Mouse (Mus musculus): ENCODE measurements around the gene Zfp229.
"Not testable (repeated sequence)": the region's sequence is repeated elsewhere in the genome, so short reads cannot be mapped to it uniquely, and the experiment has no call there.

Gene Zfp229

GRCm38 (mm10) chr17:21730495-21730894, at the start of gene Zfp229:
TSS of gene Zfp229 (plus strand) at chr17:21730795.
- not testable (repeated sequence) for DNase-seq

DNA sequence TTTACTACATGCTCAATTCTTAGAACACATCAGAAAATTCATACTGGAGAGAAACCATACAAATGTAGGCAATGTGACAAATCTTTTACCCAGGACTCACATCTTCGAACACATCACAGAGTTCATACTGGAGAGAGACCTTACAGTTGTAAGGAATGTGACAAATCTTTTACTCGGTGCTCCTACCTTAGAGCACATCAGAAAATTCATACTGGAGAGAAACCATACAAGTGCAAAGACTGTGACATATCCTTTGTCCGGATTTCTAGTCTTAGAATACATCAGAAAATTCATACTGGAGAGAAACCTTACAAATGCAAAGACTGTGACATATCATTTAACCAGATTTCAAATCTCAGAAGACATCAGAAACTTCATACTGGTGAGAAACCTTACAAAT, 39.0 kb upstream of the Zfp229 start, which contains the start of gene Gm10226:
Gene Gm10226, plus strand, starts transcription at position 301 of the 400 bp plus-strand sequence.
- no peak for DNase-seq

- DNase-seq = no peak
Measured at GRCm38 (mm10) chr17:21693342-21693741, 37.3 kb upstream of the Zfp229 start.

- no peak for DNase-seq
Measured at GRCm38 (mm10) chr17:21696073-21696472, 34.5 kb upstream of the Zfp229 start.

DNA sequence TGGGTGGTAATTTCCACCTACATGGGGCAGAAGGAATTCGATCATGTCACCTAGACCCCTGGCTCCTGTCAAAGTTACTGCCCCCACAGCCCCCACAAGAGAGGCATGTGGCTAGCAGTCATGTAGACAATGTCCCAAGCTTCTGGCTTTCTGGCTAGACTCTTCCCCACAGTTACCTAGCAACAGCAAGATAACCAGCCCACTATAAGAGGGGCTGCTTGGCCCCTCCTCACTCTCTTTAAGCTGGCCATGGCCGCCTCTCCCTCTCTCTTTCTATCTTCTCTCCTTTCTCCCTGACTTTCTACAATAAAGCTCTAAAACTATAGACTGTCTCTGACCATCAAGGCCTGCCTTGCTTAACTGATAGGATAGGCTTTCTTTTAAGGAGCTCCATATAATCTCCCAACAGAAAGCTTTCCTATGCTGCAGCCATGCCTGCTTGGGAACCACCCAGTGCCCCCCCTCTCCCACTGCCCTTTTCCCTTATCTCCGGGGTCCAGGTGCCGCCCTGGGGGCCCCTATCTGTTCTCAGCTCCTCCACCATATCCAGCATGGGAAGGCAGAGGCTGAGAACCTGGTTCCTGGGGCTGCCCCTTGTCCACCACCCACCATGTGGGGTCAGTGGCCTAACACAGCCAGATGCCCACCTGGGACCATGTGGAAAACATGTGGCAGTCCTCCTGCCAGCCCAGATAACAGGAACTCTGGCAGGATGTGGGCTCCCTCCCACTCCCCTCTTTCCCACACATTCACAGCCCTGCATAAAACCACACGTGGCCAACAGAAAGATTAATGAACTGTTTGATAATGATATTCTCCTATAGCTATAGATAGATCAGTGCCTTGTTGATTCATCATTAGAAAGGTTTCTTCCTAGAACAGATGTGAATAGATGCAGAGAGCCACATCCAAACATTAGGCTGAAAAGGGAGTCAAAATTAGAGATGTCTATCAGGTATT, 28.0 kb upstream of the Zfp229 start:
- DNase-seq = no peak

DNA sequence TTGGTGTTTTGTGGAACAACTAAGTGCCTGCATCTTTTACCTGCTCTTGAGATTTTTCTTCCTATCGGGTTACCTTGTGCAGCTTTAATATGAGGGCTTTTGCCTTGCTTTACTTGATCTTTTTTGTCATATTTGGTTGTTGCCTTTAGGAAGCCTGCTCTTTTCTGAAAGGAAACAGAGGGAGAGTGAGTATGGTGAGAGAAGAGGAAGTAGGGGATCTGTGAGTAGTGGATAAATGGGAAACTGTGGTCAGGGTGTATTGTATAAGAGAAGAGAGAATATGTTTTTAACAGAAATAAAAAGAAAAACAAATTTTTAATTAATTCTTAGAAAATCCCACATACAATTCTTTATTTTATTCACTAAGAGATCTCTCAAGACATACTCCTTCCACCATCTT, 27.2 kb upstream of the Zfp229 start:
- no peak for DNase-seq

DNA sequence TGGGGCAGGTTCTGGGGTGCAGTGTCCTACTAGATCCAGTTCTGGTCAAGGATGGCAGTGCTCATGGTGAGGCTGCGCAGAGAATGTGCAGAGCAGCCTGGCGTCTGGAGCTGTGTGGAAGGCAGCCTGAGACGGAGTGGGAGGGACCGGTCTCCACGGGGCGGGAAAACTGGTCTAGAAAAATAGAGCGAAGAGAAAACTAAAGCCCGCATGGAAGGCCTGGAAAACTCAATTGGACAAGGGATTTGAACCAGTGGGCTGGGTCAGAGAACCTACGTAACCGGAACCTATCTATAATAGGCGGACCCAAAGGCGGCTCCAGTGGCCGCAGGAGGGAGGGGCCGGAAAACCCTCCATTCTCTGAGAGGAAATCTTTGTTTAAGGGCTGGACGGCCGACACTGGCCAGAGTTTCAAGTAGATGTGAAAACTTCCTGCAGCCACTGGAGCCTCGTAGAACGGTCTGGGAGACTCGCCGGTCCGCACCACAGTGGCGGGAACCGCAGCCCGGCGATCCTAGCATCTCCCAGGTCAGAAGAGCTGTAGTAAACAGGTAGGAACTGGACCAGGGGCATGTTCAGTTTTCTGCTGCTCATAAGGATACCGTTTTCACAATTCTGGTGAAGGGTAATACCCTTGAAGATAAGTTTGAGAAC, 23.1 kb upstream of the Zfp229 start, which contains the start of gene Zfp760:
Gene Zfp760, plus strand, starts transcription at position 399 of the 654 bp plus-strand sequence.
- DNase-seq = peak; percentile 63 to 64

DNA sequence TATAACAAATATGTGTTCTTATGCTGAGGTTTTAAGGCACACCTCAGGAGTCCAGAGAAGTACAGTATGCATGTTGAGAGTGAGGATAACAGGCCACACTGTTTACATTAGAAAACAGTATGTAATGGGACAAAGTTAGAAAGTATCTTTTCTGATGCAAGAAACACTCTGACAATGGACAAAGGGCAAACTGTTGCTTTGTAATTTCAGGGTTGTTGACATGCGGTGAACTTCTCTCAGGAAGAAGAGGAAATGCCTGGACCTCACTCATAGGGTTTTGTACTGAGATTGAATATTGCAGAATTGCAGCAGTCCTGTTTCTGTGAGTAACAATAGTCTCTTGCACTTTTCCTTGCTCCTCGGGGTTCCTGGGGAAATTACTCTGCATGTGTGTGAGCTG, 22.2 kb upstream of the Zfp229 start:
- no peak for DNase-seq

- no peak for DNase-seq
Measured at GRCm38 (mm10) chr17:21733049-21733448, 2.5 kb downstream of the Zfp229 start.

GRCm38 (mm10) chr17:21733529-21734031, 3.0 kb downstream of the Zfp229 start:
- DNase-seq = peak; percentile 65 to 70

- DNase-seq = no peak
Measured at GRCm38 (mm10) chr17:21752791-21753190, 22.2 kb downstream of the Zfp229 start.

- no peak for DNase-seq
Measured at GRCm38 (mm10) chr17:21753342-21754208, 23.0 kb downstream of the Zfp229 start.

- no peak for DNase-seq
Measured at GRCm38 (mm10) chr17:21770336-21770735, 39.7 kb downstream of the Zfp229 start.

DNA sequence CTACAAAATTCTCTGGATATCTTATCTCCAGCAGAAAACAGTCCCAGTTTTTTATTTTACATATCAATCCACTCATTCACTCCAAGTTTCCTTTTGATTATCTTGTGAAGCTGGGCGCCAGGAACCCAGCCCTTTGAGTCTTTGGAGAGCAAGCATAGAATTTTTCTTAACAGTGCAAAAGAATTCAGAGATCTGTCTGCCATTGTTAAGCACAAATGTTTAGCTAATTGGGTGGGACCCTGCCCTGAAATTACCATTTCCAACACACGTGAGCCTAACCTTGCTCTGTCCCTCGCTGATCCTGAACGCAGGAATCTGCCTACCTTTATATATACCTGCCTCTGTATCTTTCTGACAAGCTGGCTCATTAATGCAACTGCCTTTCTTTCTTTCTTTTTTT, 61.7 kb downstream of the Zfp229 start:
- no peak for DNase-seq

- not testable (repeated sequence) for DNase-seq
Measured at GRCm38 (mm10) chr17:21801373-21801772, 70.8 kb downstream of the Zfp229 start.

Data from B cell, adult 2 months (primary cell).